Mouse (Mus musculus) adrenal gland, postnatal 36 days (tissue): ENCODE measurements around the gene Mink1. TPM values are rescaled to one million over a fixed set of nuclear protein-coding genes. Genes with fewer than 3 reads are reported as not detected.
A peak's percentile ranks its signal among the peaks of the same experiment; 100 is the strongest.
"Not testable (repeated sequence)": the region's sequence is repeated elsewhere in the genome, so short reads cannot be mapped to it uniquely, and the experiment has no call there.

Source experiments
- DNase-seq, 2 experiments: peaks; one replicate each; pipeline ENCODE4 v3.0.0; 2021; ENCODE audit warnings: mixed read lengths in 1 of 2
- total RNA-seq, 2 experiments: library from RNA; stranded (reverse); gene quantifications; 2 replicates each; pipeline ENCODE4 v1.2.3; 2021

The Mink1 gene
- total RNA-seq, 2 experiments from 2014 or later = 39.2 to 42.6 TPM

DNA sequence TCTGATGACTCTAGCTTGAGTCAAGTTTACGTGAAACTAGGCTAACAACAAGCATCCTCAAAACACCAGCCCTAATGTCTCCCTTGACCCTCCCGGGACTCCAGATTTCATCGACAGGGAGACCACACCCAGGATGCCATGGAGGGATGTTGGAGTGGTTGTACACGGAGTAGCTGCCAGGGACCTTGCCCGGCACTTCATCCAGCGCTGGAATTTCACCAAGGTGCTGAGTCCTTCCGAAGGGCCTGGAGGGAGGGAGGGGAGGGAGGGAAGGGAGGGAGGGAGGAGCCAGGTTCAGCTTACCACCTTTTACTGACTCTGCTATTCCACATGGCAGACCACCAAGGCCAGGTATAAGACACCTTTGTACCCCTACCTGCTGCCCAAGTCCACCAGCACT lies 8.7 kb upstream of the Mink1 start:
- no peak for DNase-seq

DNA sequence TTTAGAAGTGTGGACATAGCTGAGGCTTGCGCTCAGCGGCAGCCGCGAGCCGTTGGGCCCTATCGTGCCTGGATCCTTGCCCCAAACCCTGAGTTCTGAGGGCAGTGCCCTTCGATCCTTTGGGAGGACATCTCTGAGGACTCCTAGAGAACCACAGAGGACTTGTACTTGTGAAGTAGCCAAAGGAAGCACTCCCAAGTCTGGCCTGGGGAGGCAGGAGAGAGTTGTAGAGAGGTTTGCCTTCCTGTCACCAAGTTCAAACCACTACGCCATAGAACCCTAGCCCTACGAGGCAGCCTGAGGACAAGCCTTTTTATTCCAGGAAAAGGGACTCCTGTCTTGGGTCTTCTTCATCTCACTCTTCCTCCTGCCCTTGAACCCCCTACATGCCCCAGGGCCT lies 5.1 kb upstream of the Mink1 start:
- no peak for DNase-seq

DNA sequence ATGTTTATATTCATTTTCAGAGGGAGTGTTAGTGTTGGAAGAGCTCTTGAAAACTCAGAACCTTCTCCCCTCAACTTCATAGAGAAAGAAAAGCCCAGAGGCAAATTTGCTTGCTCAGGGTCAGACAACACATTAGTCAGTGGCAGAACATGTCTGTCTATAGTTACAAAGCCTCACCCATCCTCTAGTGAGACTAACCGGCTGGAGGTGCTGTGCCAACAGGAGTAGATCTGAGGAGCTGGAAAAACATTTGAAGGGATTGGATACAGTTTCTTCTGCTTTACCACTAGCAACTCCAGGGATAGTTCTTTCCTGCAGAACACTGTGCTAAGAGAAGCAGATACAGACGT lies 769 bp upstream of the Mink1 start:
- no peak for DNase-seq

DNA sequence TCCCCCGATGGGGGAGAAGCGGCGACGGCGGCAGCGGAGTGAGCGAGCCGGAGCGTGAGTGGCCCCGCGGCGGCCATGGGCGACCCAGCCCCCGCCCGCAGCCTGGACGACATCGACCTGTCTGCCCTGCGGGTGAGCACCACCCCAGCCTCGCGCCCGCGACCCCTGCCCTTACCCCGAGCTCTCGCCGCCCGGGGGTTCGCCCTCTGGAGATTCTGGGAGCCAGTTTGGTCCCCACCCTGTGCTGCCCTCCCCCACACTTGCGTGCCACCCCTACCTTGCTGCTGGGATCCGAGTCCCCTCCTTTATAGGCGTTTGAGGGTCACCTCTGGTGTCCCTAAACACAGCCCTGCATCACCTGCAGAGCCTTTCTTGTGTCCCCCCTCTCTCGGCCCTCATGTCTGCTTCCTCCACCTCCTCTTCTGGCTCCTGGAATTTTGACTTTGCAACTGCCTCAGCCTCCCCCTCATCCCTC lies 351 bp downstream of the Mink1 start:
- no peak for DNase-seq

DNA sequence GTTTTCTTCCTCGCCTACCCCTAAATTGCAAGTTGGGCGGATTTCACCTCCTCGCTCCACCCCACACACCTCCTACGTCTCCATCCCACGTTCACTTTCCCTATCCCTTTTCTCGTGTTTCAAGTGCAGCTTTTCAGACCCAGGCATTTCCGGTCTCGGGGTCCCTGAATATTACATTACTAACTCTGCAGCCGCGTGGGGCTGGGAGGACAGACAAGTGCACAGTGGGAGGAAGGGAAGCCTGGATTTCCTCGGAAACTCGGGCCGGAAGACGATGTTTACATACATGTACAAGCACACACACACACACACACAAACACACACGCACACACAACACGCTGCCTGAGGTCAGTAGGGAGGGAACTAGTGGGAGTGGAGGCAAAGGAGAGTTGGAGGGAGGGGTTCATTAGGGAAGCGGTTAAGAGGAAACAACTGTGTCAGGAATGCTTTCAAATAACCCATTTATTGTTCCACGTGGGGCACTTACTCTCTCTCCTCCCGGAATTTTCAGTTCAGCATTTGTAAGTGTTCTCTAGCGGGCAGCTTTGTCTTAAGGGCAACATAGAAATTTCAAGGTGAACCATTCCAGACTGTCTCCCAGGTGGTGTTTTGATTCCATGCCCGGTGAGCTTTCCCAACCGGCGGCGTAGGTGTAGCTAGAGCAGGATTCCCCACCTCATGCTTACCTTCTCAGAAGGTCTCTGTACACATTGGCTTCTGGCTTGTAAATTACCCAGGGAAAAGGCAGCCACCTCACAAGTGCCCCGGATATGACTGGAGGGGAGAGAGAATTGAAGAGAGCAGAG lies 992 bp downstream of the Mink1 start:
- DNase-seq = peak in 1 of 2 experiments; percentile 25

DNA sequence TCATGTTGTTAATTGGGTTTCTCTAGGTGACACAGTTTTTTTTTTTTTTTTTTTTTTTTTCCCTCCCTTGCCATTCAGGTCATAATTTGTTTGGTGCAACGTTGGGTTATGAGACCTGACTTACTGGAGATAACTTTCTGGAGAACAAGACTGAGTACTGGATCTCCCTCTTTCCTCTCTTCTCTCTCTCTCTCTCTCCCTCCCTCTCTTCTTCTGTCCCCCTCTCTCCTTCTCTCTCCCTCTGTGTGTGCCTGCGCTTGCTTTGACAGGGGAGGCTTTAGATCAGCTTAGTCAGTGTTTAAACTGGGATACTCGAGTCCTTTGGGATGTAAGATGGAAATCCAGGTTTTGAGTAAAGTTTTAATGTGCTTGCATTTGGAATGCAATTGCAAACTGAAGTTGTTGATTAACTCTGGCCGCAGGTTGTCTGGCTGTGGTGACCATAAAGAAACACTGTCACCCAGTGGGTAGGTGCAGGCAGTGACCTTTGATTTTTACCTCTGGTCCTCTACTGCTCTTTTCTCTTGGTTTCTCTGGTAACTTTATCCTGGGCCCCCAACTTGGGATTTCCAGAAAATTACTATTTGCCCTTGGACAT lies 1.7 kb downstream of the Mink1 start:
- DNase-seq = no peak

DNA sequence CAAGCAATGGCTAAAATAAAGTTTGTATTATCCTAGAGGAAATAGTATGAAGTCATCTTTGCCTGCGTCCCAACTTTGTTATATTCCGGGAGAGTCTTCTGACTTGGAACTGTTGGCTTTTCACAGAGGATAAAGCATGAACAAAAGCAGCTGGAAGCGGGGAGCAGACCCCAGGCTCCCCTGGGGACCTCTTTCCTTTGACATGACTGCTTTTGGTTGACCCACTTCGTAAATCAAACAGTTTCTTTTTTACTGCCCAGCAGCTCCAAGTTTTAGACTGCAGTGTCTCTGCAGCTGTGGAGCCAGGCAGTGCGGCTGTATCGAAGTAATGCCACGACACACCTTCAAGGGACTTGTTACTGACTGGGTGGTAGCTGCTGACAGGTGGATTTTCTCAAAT lies 3.9 kb downstream of the Mink1 start:
- DNase-seq = no peak

DNA sequence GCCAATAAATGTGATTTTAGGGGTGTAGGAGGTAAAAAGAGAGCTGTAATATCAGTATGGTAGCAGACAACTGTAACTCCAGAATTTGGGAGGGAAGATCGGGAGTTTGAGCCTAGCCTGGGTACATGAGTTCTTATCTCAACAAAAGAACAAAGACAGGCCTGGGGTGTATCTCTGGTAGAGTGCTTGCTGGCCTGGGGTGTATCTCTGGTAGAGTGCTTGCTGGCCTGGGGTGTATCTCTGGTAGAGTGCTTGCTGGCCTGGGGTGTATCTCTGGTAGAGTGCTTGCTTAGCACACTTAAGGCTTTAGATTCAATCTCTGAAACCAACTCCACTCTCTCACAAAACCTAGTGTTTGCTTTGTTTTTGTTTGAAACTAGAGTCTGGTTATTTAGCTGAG lies 7.9 kb downstream of the Mink1 start:
- not testable (repeated sequence) for DNase-seq

DNA sequence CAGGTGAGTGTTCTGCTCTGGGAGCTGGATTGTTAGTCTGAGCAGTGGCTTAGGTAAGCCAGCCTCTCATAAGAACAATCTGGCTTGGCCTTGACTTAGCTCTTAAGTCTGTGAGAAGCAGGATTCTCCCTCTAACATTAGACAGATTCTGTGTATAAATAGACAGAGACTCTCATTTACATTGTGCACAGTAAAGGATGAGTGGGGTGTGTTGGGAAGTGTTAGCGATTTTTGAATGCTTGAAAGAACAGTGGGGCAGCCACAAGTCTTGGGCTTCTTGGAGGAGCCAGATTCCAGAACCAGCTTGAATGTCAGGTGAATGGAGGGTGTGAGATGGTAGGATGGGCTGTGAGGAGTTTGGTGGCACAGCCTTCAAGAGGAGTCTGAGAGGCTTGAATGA lies 9.0 kb downstream of the Mink1 start:
- DNase-seq = no peak

DNA sequence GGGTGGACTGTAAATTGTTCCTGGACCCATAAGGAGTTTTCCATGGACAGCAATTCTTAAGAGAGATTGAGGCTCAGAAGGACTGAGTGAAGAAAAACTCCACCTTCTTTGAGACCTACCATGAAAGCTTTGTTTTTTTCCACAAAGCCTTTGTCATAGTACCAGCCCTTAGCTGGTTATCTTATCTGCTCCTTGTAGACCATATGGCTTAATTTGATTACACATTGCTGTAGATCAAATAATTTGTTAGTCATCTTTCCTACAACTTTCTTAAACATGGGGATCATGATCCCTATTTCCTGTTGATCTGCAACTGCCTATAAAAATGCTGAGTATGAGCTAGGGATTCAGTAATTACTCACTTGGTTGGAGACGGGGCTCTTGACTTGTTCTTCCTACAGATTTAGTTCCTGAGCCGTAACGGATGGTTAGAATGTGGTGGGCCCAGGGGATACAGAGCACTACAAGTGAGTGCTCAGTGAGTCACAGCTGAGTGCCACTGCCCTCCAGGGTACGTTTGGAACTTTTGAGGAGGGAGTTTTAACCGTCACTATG lies 9.7 kb downstream of the Mink1 start:
- DNase-seq = no peak

DNA sequence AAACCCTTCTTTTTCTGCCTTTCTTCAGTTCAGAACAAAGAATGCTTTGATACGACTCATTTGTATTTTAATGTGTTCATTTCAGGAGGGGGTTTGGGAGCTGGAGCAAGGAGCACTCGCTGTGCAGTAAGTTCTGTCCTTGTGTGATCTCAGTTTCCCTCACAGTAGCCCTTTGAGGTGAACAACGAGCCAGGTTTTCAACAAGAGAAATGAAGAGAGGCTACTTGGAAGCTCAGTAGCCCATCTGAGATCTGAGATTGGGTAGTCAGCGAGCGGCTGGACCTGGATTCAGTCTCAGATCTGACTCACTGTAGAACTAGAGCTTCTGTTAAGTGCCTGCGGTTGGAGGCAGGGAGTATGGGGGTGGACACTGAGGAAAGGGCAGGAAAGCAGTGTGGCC lies 11.2 kb downstream of the Mink1 start:
- no peak for DNase-seq

DNA sequence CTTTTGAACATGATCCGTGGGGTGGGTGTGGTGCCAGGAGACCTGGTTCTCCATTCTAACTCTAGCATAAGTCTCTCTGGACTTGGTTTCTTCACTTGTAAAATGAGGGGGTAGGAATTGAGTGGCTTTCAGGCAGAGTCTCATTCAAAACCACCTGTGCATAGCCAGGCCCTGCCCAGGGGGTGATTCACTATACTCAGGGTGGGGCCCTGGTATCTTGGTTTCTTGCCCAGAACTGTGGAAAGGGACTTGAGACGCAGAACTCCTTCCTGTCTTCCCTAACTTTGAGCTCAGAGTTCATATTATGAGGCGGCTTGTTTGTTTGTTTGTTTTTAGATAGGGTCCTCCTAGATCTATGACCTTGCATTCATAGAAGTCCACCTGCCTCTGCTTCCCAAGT lies 14.5 kb downstream of the Mink1 start:
- no peak for DNase-seq

DNA sequence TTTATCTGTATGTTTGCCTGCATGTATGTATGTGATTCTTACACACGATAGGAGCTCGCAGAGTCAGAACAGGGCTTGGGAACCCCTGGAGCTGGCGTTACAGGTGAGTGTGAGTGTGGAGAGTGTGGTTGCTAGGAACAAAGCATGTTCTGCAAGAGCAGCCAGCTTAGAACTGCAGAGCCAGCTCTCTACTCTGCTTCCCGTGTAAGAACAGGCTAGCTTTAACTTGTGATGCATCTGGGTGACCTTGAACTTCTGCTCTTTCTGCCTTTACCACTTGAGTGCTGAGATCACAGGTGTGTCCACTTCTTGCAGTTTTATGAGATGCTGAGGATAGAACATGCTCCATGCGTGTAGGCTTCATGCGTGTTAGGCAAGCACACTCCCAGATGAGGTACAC lies 16.3 kb downstream of the Mink1 start:
- no peak for DNase-seq

DNA sequence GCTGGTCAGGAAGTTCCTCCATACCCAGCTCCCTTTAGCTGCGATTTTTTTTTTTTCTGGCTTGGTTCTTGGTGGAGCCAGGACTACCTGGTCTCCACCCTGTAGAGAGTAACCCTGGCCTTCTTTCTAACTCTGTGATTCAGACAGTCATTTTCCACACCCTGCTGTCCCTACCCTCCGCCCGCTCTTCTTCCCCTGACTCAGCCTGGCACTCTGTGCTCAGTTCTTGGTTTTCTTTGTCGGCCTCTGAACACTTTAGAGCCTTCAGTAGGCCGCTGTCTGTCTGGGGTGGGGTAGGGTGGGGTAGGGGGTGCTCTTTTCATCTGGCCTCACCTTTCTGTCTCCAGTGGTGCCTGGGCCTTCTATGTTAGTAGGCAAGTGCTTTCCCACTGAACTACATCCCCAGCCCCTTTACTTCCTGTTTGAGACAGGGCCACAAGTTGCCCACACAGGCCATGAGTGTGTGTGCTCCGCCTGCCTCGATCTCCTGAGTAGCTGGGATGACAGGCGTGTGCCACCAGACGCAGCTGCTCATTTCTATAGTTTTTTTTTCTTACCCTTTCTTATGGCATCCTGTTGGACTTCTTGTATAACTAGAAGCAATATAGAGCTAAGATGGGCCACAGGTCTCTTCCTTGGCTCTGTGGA lies 17.2 kb downstream of the Mink1 start:
- peak; percentile 18 to 45 for DNase-seq

DNA sequence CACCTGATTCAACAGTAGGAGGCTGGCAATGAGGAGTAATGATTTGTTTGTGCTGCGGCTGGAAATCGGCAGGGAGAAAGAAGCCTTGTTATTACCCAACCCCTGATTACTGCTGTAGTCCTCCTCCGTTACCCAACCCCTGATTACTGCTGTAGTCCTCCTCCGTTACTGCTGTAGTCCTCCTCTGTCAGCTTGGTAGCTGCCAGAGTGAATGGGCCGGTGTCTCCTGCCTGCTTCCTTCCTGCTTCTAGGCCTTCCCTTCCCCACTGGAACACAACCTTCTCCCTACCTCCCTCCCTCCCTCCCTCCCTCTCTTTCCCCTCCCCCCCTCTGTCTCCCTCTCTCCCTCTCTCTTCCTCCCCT lies 17.7 kb downstream of the Mink1 start:
- DNase-seq = no peak

DNA sequence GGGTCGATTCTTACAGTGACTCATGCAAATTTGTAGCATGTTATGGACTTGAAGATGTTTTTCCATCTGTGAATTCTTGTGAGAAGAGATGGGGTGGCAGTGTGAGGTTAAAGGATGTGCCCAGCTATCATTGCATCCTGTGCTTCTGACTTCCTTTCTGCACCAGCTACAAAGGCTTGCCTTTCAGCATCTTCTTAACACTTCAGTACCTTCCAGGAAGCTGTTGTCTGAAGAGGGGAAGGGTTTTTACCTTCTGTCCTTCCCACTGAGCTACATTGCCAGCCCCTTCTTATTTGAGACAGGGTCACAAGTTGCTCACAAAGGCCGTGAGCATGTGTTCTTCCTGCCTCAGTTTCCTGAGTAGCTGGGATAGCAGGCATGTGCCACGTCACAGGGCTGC lies 18.2 kb downstream of the Mink1 start:
- no peak for DNase-seq

DNA sequence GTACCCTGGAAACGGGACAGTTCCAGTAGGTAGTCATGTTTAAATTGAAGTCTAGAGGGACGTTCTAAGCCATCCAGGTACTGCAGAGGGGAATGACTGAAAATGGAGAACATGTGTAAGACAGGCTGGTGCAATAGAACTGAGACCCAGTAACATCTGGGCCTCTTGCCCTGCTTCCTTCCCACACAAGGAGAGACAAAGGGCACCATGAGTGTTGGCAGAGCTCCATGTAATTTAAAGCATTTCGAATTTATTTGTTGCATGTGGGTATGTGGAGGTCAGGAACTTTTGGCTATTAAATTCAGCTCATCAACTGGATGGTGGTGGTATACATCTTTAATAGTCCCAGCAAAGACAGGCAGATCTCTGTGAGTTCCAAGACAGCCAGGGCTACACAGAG lies 19.5 kb downstream of the Mink1 start:
- no peak for DNase-seq

DNA sequence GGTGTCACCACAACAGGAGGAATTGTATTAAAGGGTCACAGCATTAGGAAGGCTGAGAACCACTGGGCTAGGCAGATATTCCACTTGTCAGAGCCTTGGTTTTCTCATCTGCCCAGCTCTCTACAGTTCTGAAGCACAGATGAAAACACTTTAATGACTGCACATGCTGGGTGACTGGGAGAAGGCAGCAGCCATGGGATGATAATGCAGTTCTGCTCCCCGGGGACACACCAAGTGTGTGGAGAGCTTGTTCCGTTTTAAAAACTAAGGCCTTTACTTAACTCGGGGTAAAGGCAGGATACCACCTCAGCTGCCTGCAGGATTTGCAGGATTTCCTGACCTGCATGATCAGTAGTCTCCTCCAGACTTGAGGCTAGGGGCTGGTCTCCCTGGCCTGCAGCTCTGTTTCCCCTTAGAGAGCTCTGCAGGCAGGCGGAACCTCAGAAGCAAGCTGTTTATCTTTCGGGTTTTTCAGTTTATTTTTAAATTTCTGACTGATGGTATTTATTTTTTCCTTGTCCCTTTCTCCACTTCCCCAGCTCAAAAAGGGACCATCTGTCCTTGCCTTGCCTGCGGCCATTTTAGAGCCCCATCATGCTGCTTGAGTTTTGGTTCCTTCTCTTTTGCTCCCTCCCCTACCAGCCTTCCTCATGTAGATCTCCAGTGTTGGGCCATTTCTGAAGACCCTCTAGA lies 20.5 kb downstream of the Mink1 start:
- DNase-seq = no peak

DNA sequence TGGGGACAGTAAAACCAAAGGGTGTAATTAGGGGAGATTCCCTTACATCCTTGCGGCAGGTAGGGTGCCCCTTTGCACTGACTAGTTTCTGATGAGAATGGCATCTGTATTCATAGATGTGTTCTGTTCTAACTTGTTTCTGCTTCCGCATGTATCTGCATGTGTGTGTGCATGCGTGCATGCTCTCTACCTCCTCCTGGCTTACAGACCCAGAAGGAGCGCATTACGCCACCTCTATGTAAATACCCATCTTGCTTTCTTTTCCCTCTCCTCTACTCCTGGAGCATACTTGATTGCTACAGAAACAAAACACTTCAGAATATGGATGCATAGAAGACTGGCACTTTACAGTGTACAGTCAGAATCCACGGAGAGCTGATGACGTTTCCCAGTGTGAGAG lies 21.1 kb downstream of the Mink1 start:
- DNase-seq = no peak

DNA sequence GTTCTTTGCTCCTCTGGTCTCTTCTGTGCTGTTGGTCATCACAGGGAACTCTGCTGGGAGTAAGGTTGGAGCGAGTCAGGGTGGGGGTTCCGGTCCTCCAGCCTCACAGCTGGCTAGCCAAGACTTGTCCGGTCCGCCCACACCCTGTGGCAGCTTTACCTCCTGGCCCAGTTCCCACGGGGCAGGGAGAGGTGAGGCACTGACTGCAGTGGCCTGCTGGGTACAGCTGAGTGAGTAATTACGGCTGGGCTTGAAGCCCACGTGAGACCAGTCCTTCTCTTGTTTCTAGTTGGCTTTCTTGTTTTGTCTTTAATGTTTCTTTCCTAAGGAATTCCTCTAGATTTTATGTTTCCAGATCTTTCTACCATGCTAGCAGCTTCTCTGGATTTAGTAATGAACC lies 22.8 kb downstream of the Mink1 start:
- DNase-seq = peak; percentile 61 to 75

DNA sequence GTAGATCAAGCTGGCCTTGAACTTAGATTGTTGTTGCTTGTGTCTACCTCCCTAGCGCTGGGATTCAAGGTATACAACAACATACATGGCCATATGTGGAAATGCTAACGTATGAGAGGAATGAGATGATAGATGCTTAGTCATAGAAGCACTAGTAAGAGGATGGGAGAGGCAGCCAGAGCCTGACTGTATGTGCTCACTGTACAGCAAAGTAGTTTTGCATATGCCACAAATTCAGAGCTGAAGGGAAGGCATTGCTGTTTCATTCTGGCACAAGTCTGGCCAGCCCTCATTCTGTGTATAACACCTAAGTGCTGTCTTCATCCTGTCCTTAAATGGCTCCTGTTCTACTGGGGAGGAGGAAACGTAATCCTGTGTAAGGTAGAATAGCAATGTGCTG lies 23.6 kb downstream of the Mink1 start:
- DNase-seq = no peak

DNA sequence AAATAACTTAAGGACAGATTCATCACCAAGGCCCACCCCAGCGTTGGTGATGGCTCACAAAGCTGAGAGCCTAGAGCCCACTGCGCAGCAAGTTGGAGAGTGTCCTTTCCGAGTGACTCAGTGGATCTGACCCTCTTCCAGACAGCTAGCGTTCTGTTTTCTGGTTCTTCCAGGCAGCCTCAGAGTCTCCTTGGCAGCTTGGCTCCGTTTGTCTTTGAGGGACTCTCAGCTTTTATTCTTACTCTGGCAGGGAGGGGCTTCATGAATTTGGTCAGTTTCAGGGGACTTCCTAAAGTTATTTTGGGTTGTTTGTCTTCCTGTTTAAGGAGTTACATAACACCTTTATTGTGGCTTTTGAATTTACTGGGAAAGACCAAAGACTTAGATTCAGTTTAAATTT lies 24.3 kb downstream of the Mink1 start:
- no peak for DNase-seq

DNA sequence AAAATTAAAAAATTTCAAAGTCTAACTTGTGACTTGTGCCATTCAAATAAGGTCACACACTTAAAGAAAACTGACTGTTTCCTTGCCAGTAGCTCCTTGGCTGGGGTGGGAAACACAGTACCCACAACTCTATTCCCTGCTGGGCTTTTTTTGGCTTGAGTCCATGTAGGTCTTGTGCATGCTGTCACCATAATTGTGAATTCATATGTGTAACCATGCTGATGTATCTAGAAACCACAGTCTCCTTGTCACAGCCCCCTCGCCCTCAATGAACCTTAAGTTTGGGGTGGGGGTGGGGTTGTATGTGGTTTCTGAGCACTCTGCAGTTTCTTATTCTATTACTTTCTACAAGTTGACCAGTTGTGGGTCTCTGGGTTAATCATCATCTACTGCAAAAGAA lies 29.1 kb downstream of the Mink1 start:
- no peak for DNase-seq
